Mouse (Mus musculus): Measurements from ENCODE around the gene Eif2d.
A peak's percentile ranks its signal among the peaks of the same experiment; 100 is the strongest.
"Not testable (repeated sequence)": the region's sequence is repeated elsewhere in the genome, so short reads cannot be mapped to it uniquely, and the experiment has no call there.

Eif2d gene

DNA sequence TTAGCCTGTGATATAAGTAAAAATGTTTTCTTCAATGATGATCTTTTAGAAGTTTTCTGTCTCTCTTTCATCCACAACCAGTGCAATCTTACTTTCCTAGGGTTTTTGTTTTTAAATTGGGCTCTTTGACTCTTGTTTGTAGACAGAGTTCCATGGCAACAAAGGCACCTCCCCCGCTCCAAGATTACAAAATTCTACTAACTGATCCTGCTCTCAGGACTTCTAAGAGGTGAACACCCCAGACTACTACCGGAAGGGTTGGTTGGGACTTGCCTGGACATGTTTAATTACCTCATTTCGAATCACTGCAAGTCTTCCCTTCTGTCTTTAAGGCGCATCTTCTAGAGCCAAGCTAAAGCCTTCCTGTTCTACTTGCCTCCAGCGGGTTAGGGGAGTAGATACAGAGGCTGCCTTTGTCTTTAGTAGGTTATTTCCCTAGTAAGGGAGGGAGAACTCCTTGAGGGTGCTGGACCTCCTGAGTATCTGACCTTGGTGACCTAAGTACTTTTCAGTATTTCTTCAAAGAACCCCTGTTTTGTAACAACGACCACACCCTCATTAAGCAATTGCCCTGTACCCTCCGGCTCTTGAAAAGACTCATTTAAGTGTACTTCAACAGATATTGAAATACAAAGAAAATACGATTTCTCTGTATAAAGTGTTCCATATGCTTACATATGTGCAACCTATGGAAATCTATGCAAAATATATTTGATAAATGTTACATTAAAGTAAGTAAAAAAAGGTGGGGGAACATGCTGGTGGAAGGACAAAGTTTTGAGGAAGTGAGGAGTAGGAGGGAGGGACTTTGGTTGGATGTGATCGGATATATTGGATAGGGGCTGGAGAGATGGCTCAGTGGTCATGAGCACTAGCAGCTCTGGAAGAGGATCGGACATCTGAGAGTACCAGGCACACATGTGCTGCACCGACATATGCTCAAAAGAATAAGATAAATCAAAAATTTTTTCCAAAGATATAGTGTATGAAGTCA, 13.6 kb upstream of the Eif2d start:
- DNase-seq (ENCODE audit: extremely low read depth, low read depth, low spot score): peak; percentile 100

GRCm38 (mm10) chr1:131141449-131141848, 11.5 kb upstream of the Eif2d start:
- DNase-seq (ENCODE audit: extremely low read depth, low read depth, low spot score): no peak

GRCm38 (mm10) chr1:131142472-131142871, 10.5 kb upstream of the Eif2d start:
- no peak for DNase-seq (ENCODE audit: extremely low read depth, low read depth, low spot score)

- not testable (repeated sequence) for DNase-seq (ENCODE audit: extremely low read depth, low read depth, low spot score)
Measured at GRCm38 (mm10) chr1:131145222-131145621, 7.8 kb upstream of the Eif2d start.

- DNase-seq (ENCODE audit: extremely low read depth, low read depth, low spot score): no peak
Measured at GRCm38 (mm10) chr1:131146181-131146614, 6.8 kb upstream of the Eif2d start.

GRCm38 (mm10) chr1:131149496-131149895, 3.5 kb upstream of the Eif2d start:
- no peak for DNase-seq (ENCODE audit: extremely low read depth, low read depth, low spot score)

- no peak for DNase-seq (ENCODE audit: extremely low read depth, low read depth, low spot score)
Measured at GRCm38 (mm10) chr1:131155456-131155855, 2.5 kb downstream of the Eif2d start.

- not testable (repeated sequence) for DNase-seq (ENCODE audit: extremely low read depth, low read depth, low spot score)
Measured at GRCm38 (mm10) chr1:131159573-131160327, 6.8 kb downstream of the Eif2d start.

GRCm38 (mm10) chr1:131161091-131161490, 8.1 kb downstream of the Eif2d start:
- no peak for DNase-seq (ENCODE audit: extremely low read depth, low read depth, low spot score)

DNA sequence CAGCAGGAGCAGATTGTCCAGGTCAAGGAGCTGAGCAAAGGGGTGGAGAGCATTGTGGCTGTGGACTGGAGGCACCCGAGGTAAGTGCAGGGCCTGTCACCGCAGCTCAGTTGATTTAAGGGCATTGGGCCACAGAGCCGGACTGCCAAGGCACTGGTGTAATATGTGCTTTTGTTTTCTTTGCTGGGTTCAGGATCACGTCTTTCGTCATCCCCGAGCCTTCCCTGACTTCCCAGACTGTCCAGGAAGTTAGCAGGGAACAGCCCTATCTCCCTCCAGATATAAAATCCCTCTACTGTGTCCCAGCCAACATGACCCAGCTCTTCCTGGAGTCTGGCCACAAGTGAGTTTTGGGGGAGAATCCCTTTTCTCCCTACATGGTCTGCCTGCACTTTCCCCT, 11.4 kb downstream of the Eif2d start:
- DNase-seq (ENCODE audit: extremely low read depth, low read depth, low spot score): no peak

GRCm38 (mm10) chr1:131167612-131168011, 14.6 kb downstream of the Eif2d start:
- DNase-seq (ENCODE audit: extremely low read depth, low read depth, low spot score): no peak

GRCm38 (mm10) chr1:131173001-131173400, 20.0 kb downstream of the Eif2d start:
- DNase-seq (ENCODE audit: extremely low read depth, low read depth, low spot score): no peak

GRCm38 (mm10) chr1:131173809-131174208, 20.8 kb downstream of the Eif2d start:
- no peak for DNase-seq (ENCODE audit: extremely low read depth, low read depth, low spot score)

- DNase-seq (ENCODE audit: extremely low read depth, low read depth, low spot score): no peak
Measured at GRCm38 (mm10) chr1:131174299-131174861, 21.4 kb downstream of the Eif2d start.

- no peak for DNase-seq (ENCODE audit: extremely low read depth, low read depth, low spot score)
Measured at GRCm38 (mm10) chr1:131175189-131175588, 22.2 kb downstream of the Eif2d start.

GRCm38 (mm10) chr1:131175819-131176218, 22.8 kb downstream of the Eif2d start:
- no peak for DNase-seq (ENCODE audit: extremely low read depth, low read depth, low spot score)

GRCm38 (mm10) chr1:131177249-131177648, 24.3 kb downstream of the Eif2d start:
- DNase-seq (ENCODE audit: extremely low read depth, low read depth, low spot score): no peak

DNA sequence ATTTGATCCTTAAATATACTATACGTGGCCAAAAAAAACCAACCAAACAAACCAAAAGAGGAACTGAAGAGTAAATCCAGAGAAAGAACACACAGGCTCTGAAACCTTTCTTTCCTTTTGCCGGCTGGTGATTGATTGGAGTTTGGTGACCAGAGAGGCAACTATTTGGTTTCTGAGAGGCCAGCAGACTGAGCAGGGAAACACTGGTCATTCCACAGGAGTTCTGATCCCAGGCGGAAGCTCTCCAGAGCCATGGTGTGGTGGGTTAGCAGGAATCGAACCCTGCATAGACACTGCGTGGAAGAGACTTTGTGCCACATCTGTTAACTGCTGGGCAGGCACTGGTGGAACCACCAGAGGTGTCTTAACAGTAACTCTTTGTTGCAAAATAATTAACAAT, 25.1 kb downstream of the Eif2d start:
- DNase-seq (ENCODE audit: extremely low read depth, low read depth, low spot score): no peak

- no peak for DNase-seq (ENCODE audit: extremely low read depth, low read depth, low spot score)
Measured at GRCm38 (mm10) chr1:131180386-131180785, 27.4 kb downstream of the Eif2d start.

GRCm38 (mm10) chr1:131181642-131182527, 28.9 kb downstream of the Eif2d start:
- DNase-seq (ENCODE audit: extremely low read depth, low read depth, low spot score): peak; percentile 80
